Comparison of ENCODE assay signal across 9 mouse cellular contexts in genomic region chr9:32787615-32788014, GRCm38 (mm10).
A peak's percentile ranks its signal among the peaks of the same experiment; 100 is the strongest.
DNase-seq lines count a peak whose midpoint lies in the region; ATAC-seq and TF ChIP-seq lines count a peak whose summit lies in the region.
"Had no signal": no experiment of that assay in that cellular context is flagged by ENCODE, and none has a peak within 500 bp of the region (broad histone marks: within the 10 kb centered on the region; RNA-seq: fewer than 3 reads in every experiment).

No protein-coding gene starts in this region.

- no peak overlapping the region for H3K4me2 ChIP-seq in midbrain, postnatal 0 days (ENCODE audit: low read depth, low read length, poor library complexity, severe bottlenecking)
- no peak overlapping the region for H3K4me2 ChIP-seq in midbrain, embryonic 16.5 days (ENCODE audit: low read length)
- H3K4me2 ChIP-seq in midbrain, embryonic 13.5 days (replicated peaks): no peak overlapping the region

- 22% methylated on average over 1 of the region's 1 CpGs for WGBS in midbrain, postnatal 0 days
- WGBS in midbrain, embryonic 16.5 days: 10% methylated on average over 1 of the region's 1 CpGs
- WGBS in limb, embryonic 10.5 days: 3% methylated on average over 1 of the region's 1 CpGs
- 28% methylated on average over 1 of the region's 1 CpGs for WGBS in midbrain, embryonic 13.5 days

- intact Hi-C loops in left cerebral cortex, postnatal 25 days (cut with DNase I): no loop called here

- no peak overlapping the region for H3K4me3 ChIP-seq in midbrain, postnatal 0 days (ENCODE audit: low read depth, low read length)
- H3K4me3 ChIP-seq in midbrain, embryonic 16.5 days (ENCODE audit: low read depth, low read length): no peak overlapping the region
- H3K4me3 ChIP-seq in limb, embryonic 10.5 days: no peak overlapping the region
- no peak overlapping the region for H3K4me3 ChIP-seq in midbrain, embryonic 13.5 days (replicated peaks)

- no peaks in the 10 kb centered on the region for H3K9me3 ChIP-seq in midbrain, postnatal 0 days (ENCODE audit: low read length)
- no peaks in the 10 kb centered on the region for H3K9me3 ChIP-seq in midbrain, embryonic 16.5 days (replicated peaks; ENCODE audit: control insufficient read depth, low read length, poor library complexity, severe bottlenecking)
- no peaks in the 10 kb centered on the region for H3K9me3 ChIP-seq in limb, embryonic 10.5 days (replicated peaks)
- no peaks in the 10 kb centered on the region for H3K9me3 ChIP-seq in midbrain, embryonic 13.5 days

- ATAC-seq in midbrain, postnatal 0 days (ENCODE audit: low FRiP score): no peak
- no peak for ATAC-seq in midbrain, embryonic 16.5 days
- ATAC-seq in midbrain, embryonic 13.5 days: no peak
- ATAC-seq in activated CD4-positive, CD25-positive, alpha-beta regulatory T cell, adult 4 months: no peak

- H3K4me1 ChIP-seq in midbrain, postnatal 0 days (ENCODE audit: insufficient read depth, low read length): no peaks in the 10 kb centered on the region; the same call in 1 of the 2 replicates
- H3K4me1 ChIP-seq in midbrain, embryonic 16.5 days (ENCODE audit: control insufficient read depth, insufficient read depth, low read length): no peaks in the 10 kb centered on the region
- H3K4me1 ChIP-seq in limb, embryonic 10.5 days: peaks cover 48% of the 10 kb centered on the region
- H3K4me1 ChIP-seq in midbrain, embryonic 13.5 days (replicated peaks): 0 out of 2 replicates have a peak, but pooled peaks cover 5% of the 10 kb centered on the region

- no peak overlapping the region for H3K9ac ChIP-seq in midbrain, postnatal 0 days (replicated peaks; ENCODE audit: low read length, poor library complexity, severe bottlenecking)
- no peak overlapping the region for H3K9ac ChIP-seq in midbrain, embryonic 16.5 days (ENCODE audit: low read depth, low read length)
- no peak overlapping the region for H3K9ac ChIP-seq in midbrain, embryonic 13.5 days (replicated peaks)

- no peaks in the 10 kb centered on the region for H3K27me3 ChIP-seq in midbrain, postnatal 0 days (ENCODE audit: insufficient read depth, low read length)
- H3K27me3 ChIP-seq in midbrain, embryonic 16.5 days (ENCODE audit: control insufficient read depth, insufficient read depth, low read depth, low read length): no peaks in the 10 kb centered on the region
- H3K27me3 ChIP-seq in limb, embryonic 10.5 days (ENCODE audit: low read depth, poor library complexity, severe bottlenecking): no peaks in the 10 kb centered on the region
- H3K27me3 ChIP-seq in midbrain, embryonic 13.5 days: no peaks in the 10 kb centered on the region

- no peak for TF ChIP-seq CTCF in midbrain, postnatal 0 days (IDR thresholded peaks at IDR 0.05)

- no peak overlapping the region for H3K27ac ChIP-seq in midbrain, postnatal 0 days (ENCODE audit: low read depth, low read length)
- no peak overlapping the region for H3K27ac ChIP-seq in midbrain, embryonic 16.5 days (ENCODE audit: low read length)
- H3K27ac ChIP-seq in limb, embryonic 10.5 days: 0 out of 2 replicates have a peak overlapping the region, but pooled peaks have one; percentile 53
- H3K27ac ChIP-seq in midbrain, embryonic 13.5 days: no peak overlapping the region

- peak; percentile 8 for DNase-seq in midbrain, postnatal 0 days (ENCODE audit: low spot score)
- DNase-seq in heart, adult 9 months (ENCODE audit: low spot score in 2 of 2): peak; percentile 72 to 84
- peak; percentile 51 for DNase-seq in limb, embryonic 10.5 days (ENCODE audit: low spot score)
- no peak for DNase-seq in left cerebral cortex, postnatal 25 days (ENCODE audit: low spot score in 2 of 2)
- DNase-seq: layer of hippocampus, adult 9-11 months had no signal

- H3K36me3 ChIP-seq in midbrain, postnatal 0 days (ENCODE audit: insufficient read depth, low read length): no peaks in the 10 kb centered on the region
- H3K36me3 ChIP-seq in midbrain, embryonic 16.5 days (ENCODE audit: control insufficient read depth, insufficient read depth, low read length): no peaks in the 10 kb centered on the region
- H3K36me3 ChIP-seq in limb, embryonic 10.5 days: no peaks in the 10 kb centered on the region
- no peaks in the 10 kb centered on the region for H3K36me3 ChIP-seq in midbrain, embryonic 13.5 days
- H3K36me3 ChIP-seq: G1E had no signal

Comparison
In these comparisons a context has a peak if more than half of its experiments do, and no peak if none do; other contexts are left out.
1. DNase-seq: peak in midbrain, postnatal 0 days (single experiment), heart, adult 9 months (2 of 2) and limb, embryonic 10.5 days (single experiment); none in left cerebral cortex, postnatal 25 days (0 of 2).